Mouse (Mus musculus) neural tube, embryonic 13.5 days (tissue): Measurements from ENCODE around the gene Arhgef11. TPM values are rescaled to one million over a fixed set of nuclear protein-coding genes. Genes with fewer than 3 reads are reported as not detected.

Source experiments
- ATAC-seq: fragments of 200-750 bp; cut with Nextera tagmentation; 2 replicates; pipeline ENCODE4 v1.8.0; 2017; ENCODE audit warnings: low read depth, mild to moderate bottlenecking, moderate TSS enrichment, moderate library complexity
- H3K27ac ChIP-seq: fragments of 300-500 bp; sonication (generic); replicated peaks from 2 replicates; pipeline ENCODE4 v1.5.1; 2015; ENCODE audit warnings: moderate library complexity, mild to moderate bottlenecking, inconsistent platforms
- H3K27me3 ChIP-seq: fragments of 300-500 bp; sonication (generic); 2 replicates; pipeline ENCODE4 v1.6.1; 2015; ENCODE audit warnings: mild to moderate bottlenecking, inconsistent platforms
- H3K36me3 ChIP-seq: fragments of 300-500 bp; sonication (generic); 2 replicates; pipeline ENCODE4 v1.6.1; 2015; ENCODE audit warnings: mild to moderate bottlenecking, inconsistent platforms
- H3K4me1 ChIP-seq: fragments of 300-500 bp; sonication (generic); replicated peaks from 2 replicates; pipeline ENCODE4 v1.6.1; 2015; ENCODE audit warnings: inconsistent platforms
- H3K4me2 ChIP-seq: fragments of 300-500 bp; sonication (generic); 2 replicates; pipeline ENCODE4 v1.6.1; 2015; ENCODE audit warnings: inconsistent platforms, mild to moderate bottlenecking, moderate library complexity
- H3K4me3 ChIP-seq: fragments of 300-500 bp; sonication (generic); 2 replicates; pipeline ENCODE4 v1.5.1; 2015; ENCODE audit warnings: mild to moderate bottlenecking, inconsistent platforms
- H3K9ac ChIP-seq: fragments of 300-500 bp; sonication (generic); 2 replicates; pipeline ENCODE4 v1.6.1; 2015; ENCODE audit warnings: moderate library complexity, mild to moderate bottlenecking, inconsistent platforms
- H3K9me3 ChIP-seq: fragments of 300-500 bp; sonication (generic); 2 replicates; pipeline ENCODE4 v1.6.1; 2016; ENCODE audit warnings: inconsistent platforms
- WGBS: fragments of 180-500 bp; shearing (Covaris S2); methylation state at CpG from one replicate; pipeline ENCODE4 v1.1.7; 2015; 5-methylcytosine and 5-hydroxymethylcytosine counted together
- microRNA-seq: library from miRNA; unstranded; fragments of <30 nt; microRNA quantifications from one replicate; pipeline ENCODE4, GENCODE M21; 2016
- polyA plus RNA-seq: library from polyadenylated mRNA; unstranded; fragments of >200 nt; fragmentation: Nextera tagmentation; extraction: Ambion mirVana; gene quantifications from 2 replicates; pipeline ENCODE4 v1.2.1, GENCODE M21; 2015

The Arhgef11 gene
- polyA plus RNA-seq, 1 experiment from 2014 or later, result 22.0 TPM

GRCm38 (mm10) chr3:87785626-87786214 lies 168.4 kb downstream of the Arhgef11 start:
- no peak for ATAC-seq
- Histone ChIP-seq H3K36me3 (no peaks in the 10 kb centered on the region), H3K9me3 (no peaks in the 10 kb centered on the region), H3K27me3 (peaks cover 6% of the 10 kb centered on the region), H3K4me2 (no peak overlapping the region), H3K4me3 (no peak overlapping the region), H3K9ac (no peak overlapping the region), H3K27ac (no peak overlapping the region), H3K4me1 (peaks cover 32% of the 10 kb centered on the region)
- WGBS, result 51% methylated on average over 6 of the region's 6 CpGs

Small RNA genes within 50 kb of the gene (microRNA-seq; reads per million reads assigned to microRNA genes)
- 0.44 reads per million for gene Gm24109

Other genes with a start within 250 kb of the Arhgef11 start
- 0.17 TPM in 1 of 2 replicates, not detected in the other for gene Fcrl1, start 241.2 kb upstream of the Arhgef11 start, polyA plus RNA-seq
- not detected in 2 replicates for gene Fcrl5, start 181.8 kb upstream of the Arhgef11 start, polyA plus RNA-seq
- 10.4 and 10.8 TPM in 2 replicates for gene Etv3, start 92.2 kb upstream of the Arhgef11 start, polyA plus RNA-seq
- 0.40 and 0.50 TPM in 2 replicates for gene Lrrc71, start 131.1 kb downstream of the Arhgef11 start, polyA plus RNA-seq
- gene Ntrk1, start 177.6 kb downstream of the Arhgef11 start, polyA plus RNA-seq, result 219 and 314 TPM in 2 replicates
- 3.4 and 5.4 TPM in 2 replicates for gene Insrr, start 179.4 kb downstream of the Arhgef11 start, polyA plus RNA-seq
- 13.1 and 13.3 TPM in 2 replicates for gene Pear1, start 206.7 kb downstream of the Arhgef11 start, polyA plus RNA-seq
- not detected in 2 replicates for gene Sh2d2a, start 229.2 kb downstream of the Arhgef11 start, polyA plus RNA-seq